Mouse (Mus musculus) midbrain, embryonic 14.5 days (tissue): ENCODE measurements around the gene Lipe. TPM values are rescaled to one million over a fixed set of nuclear protein-coding genes. Genes with fewer than 3 reads are reported as not detected.
A peak's percentile ranks its signal among the peaks of the same experiment; 100 is the strongest.
"Not testable (repeated sequence)": the region's sequence is repeated elsewhere in the genome, so short reads cannot be mapped to it uniquely, and the experiment has no call there.

ENCODE experiments used
- ATAC-seq: fragments of 200-750 bp; cut with Nextera tagmentation; 2 replicates; pipeline ENCODE4 v1.8.0; 2017; ENCODE audit warnings: moderate number of reproducible peaks, moderate library complexity; ENCODE audit not compliant: low FRiP score, low TSS enrichment
- DNase-seq: peaks from one replicate; pipeline ENCODE4 v3.0.0-alpha.2; 2015
- H3K27ac ChIP-seq: fragments of 300-500 bp; sonication (generic); replicated peaks from 2 replicates; pipeline ENCODE4 v1.5.1; 2014; ENCODE audit warnings: mild to moderate bottlenecking, low read depth, low read length, moderate library complexity
- H3K27me3 ChIP-seq: fragments of 300-500 bp; sonication (generic); 2 replicates; pipeline ENCODE4 v1.6.1; 2014; ENCODE audit warnings: low read length, control low read depth, mixed read lengths; ENCODE audit not compliant: control insufficient read depth, insufficient read depth
- H3K36me3 ChIP-seq: fragments of 300-500 bp; sonication (generic); 2 replicates; pipeline ENCODE4 v1.6.1; 2014; ENCODE audit warnings: low read length, control low read depth; ENCODE audit not compliant: control insufficient read depth, insufficient read depth
- H3K4me1 ChIP-seq: fragments of 300-500 bp; sonication (generic); 2 replicates; pipeline ENCODE4 v1.6.1; 2014; ENCODE audit warnings: mild to moderate bottlenecking, antibody characterized with exemption, low read length, control low read depth; ENCODE audit not compliant: control insufficient read depth, insufficient read depth
- H3K4me2 ChIP-seq: fragments of 300-500 bp; sonication (generic); 2 replicates; pipeline ENCODE4 v1.6.1; 2014; ENCODE audit warnings: mild to moderate bottlenecking, low read length, moderate library complexity
- H3K4me3 ChIP-seq: fragments of 300-500 bp; sonication (generic); replicated peaks from 2 replicates; pipeline ENCODE4 v1.5.1; 2014; ENCODE audit warnings: low read depth, low read length
- H3K9ac ChIP-seq: fragments of 300-500 bp; sonication (generic); replicated peaks from 2 replicates; pipeline ENCODE4 v1.6.1; 2014; ENCODE audit warnings: mild to moderate bottlenecking, low read length, moderate library complexity
- H3K9me3 ChIP-seq: fragments of 300-500 bp; sonication (generic); 2 replicates; pipeline ENCODE4 v1.6.1; 2016; ENCODE audit warnings: low read length, control low read depth, mixed read lengths; ENCODE audit not compliant: control insufficient read depth
- WGBS: fragments of 180-500 bp; shearing (Covaris S2); extraction: QIAGEN DNeasy Blood & Tissue Kit; methylation state at CpG from one replicate; pipeline ENCODE4 v1.1.7; 2014; 5-methylcytosine and 5-hydroxymethylcytosine counted together
- polyA plus RNA-seq: library from polyadenylated mRNA; unstranded; fragments of >200 nt; fragmentation: Nextera tagmentation; extraction: Ambion mirVana; gene quantifications from 2 replicates; pipeline ENCODE4 v1.2.1, GENCODE M21; 2014

Gene Lipe
- polyA plus RNA-seq, 1 experiment from 2014 or later, result 3.8 TPM

- Histone ChIP-seq H3K4me2 (no peak overlapping the region), H3K27me3 (no peaks in the 10 kb centered on the region), H3K27ac (no peak overlapping the region), H3K4me3 (no peak overlapping the region), H3K9ac (no peak overlapping the region), H3K9me3 (no peaks in the 10 kb centered on the region), H3K36me3 (no peaks in the 10 kb centered on the region), H3K4me1 (no peaks in the 10 kb centered on the region)
- DNase-seq (no peak), ATAC-seq (no peak)
- WGBS, result 90% methylated on average over 7 of the region's 7 CpGs
These were observed 8.0 kb upstream of the Lipe start for GRCm38 (mm10) chr7:25406468-25406867.

GRCm38 (mm10) chr7:25402671-25403101 is 4.2 kb upstream of the Lipe start:
- Histone ChIP-seq H3K36me3 (no peaks in the 10 kb centered on the region), H3K9me3 (no peaks in the 10 kb centered on the region), H3K9ac (no peak overlapping the region), H3K4me3 (no peak overlapping the region), H3K4me2 (no peak overlapping the region), H3K4me1 (no peaks in the 10 kb centered on the region), H3K27ac (no peak overlapping the region), H3K27me3 (no peaks in the 10 kb centered on the region)
- ATAC-seq (no peak), DNase-seq (peak; percentile 49)
- WGBS, result 0% methylated on average over 2 of the region's 2 CpGs

GRCm38 (mm10) chr7:25401986-25402385 is 3.5 kb upstream of the Lipe start:
- no peak overlapping the region for H3K27ac ChIP-seq
- DNase-seq (no peak), ATAC-seq (no peak)
- no peak overlapping the region for H3K4me3 ChIP-seq
- no peak overlapping the region for H3K4me2 ChIP-seq
- H3K36me3 ChIP-seq, result no peaks in the 10 kb centered on the region
- no peaks in the 10 kb centered on the region for H3K27me3 ChIP-seq
- no peaks in the 10 kb centered on the region for H3K9me3 ChIP-seq
- no peak overlapping the region for H3K9ac ChIP-seq
- WGBS, result 28% methylated on average over 5 of the region's 5 CpGs
- no peaks in the 10 kb centered on the region for H3K4me1 ChIP-seq

DNA sequence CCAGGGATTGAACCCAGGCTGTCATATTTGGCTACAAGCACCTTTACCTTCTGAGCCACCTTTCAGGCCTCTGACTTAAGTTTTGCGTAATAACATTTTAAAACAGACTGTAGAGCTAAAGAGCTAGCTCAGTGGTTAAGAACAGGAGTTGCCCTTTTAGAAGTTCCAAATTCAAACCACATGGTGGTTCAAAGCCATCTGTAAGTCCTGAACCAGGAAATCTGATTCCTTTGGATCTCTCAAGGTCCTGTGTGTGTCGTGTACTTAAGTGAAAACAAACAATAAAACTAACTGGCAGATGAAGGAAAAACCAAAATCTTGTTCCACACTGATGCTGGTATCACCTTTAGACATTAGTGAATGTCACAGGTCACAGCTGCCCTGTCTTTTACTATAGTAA is 3.0 kb upstream of the Lipe start:
- WGBS, result 75% methylated on average over 2 of the region's 2 CpGs
- no peaks in the 10 kb centered on the region for H3K9me3 ChIP-seq
- no peak overlapping the region for H3K4me3 ChIP-seq
- ATAC-seq, result no peak
- H3K27ac ChIP-seq, result no peak overlapping the region
- H3K4me2 ChIP-seq, result no peak overlapping the region
- no peaks in the 10 kb centered on the region for H3K27me3 ChIP-seq
- no peaks in the 10 kb centered on the region for H3K36me3 ChIP-seq
- H3K9ac ChIP-seq, result no peak overlapping the region
- no peaks in the 10 kb centered on the region for H3K4me1 ChIP-seq
- DNase-seq, result no peak

DNA sequence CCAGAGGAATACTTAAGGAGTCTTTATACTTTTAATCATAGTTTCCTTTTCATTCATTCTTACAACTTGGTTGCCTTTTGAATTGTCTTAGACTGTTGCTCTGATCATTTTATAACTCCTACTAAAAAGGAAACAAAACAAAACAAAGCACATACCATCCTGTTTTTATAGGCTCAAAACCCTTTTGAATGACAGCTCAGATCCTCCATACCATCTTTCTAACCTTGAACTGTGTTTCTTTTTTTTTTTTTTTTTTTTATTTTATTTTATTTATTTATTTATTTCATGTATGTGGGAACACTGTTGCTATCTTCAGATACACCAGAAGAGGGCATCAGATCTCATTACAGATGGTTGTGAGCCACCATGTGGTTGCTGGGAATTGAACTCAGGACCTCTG is 518 bp upstream of the Lipe start:
- not testable (repeated sequence) for H3K4me3 ChIP-seq, DNase-seq, H3K4me2 ChIP-seq, ATAC-seq, H3K27me3 ChIP-seq, H3K9me3 ChIP-seq, H3K27ac ChIP-seq, H3K36me3 ChIP-seq, H3K4me1 ChIP-seq, H3K9ac ChIP-seq

GRCm38 (mm10) chr7:25396621-25397020 is 1.9 kb downstream of the Lipe start:
- H3K27me3 ChIP-seq, result no peaks in the 10 kb centered on the region
- ATAC-seq, result no peak
- WGBS, result 90% methylated on average over 14 of the region's 14 CpGs
- no peaks in the 10 kb centered on the region for H3K36me3 ChIP-seq
- no peak for DNase-seq
- H3K4me1 ChIP-seq, result peaks cover 20% of the 10 kb centered on the region
- no peak overlapping the region for H3K9ac ChIP-seq
- no peaks in the 10 kb centered on the region for H3K9me3 ChIP-seq
- peak overlapping the region; percentile 66; the same call in 1 of the 2 replicates for H3K4me3 ChIP-seq
- peak overlapping the region; percentile 81 for H3K4me2 ChIP-seq
- H3K27ac ChIP-seq, result no peak overlapping the region

DNA sequence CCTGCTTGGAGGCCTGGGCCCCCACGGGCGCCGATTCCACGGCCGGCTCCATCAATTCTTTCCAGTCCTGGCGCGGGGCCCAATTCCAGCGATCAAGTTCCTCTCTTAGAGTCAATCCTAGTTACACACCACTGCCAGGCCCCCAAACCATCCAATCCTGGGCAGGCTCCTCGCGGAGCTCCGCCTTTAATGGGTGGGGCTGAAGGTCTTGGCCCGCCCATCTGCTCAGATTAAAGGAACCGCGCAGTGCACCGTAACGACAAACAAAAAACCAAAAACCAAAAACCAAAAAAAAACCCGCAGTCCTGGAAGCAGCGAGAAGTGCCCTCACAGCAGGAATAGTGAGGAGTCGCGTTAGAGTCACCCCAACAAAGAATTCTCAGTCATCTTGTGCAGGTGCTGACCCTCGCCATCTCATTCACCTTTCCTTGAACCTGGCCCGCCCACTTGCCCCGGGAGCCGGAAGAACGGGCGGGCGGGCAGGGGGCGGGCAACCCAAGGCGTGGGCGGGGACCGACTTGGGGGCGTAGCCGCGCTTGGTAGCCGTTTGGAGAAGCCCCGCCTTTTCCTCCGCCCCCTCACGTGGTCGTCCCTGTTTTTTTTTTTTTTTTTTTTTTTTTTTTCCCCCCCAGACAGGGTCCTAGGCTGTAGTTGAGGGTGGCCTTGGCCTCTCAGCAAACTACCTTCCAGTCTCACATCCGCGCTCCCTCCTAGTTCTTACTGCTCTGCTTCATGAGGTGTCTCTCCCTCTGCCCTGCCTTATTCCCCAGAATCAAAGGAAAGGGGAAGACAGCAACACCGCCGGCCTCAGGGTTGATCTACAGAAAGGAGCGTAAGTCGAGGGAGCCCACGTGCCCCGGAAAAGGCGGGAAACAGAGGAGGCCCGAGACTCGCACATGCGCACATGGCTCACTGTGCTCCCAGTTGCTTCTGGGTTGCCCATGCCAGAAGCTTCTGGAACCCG is 2.7 kb downstream of the Lipe start:
- Histone ChIP-seq H3K4me1 (peaks cover 20% of the 10 kb centered on the region), H3K9ac (peak overlapping the region; percentile 72), H3K36me3 (no peaks in the 10 kb centered on the region), H3K9me3 (no peaks in the 10 kb centered on the region), H3K27me3 (no peaks in the 10 kb centered on the region), H3K4me2 (peak overlapping the region; percentile 81), H3K27ac (peak overlapping the region; percentile 71), H3K4me3 (peak overlapping the region; percentile 66)
- DNase-seq (peak; percentile 96), ATAC-seq (peak; percentile 97)
- WGBS, result 5% methylated on average over 51 of the region's 52 CpGs

GRCm38 (mm10) chr7:25395186-25395557 is 3.3 kb downstream of the Lipe start:
- ATAC-seq (peak; percentile 57), DNase-seq (no peak)
- Histone ChIP-seq H3K4me1 (peaks cover 23% of the 10 kb centered on the region), H3K36me3 (0 out of 2 replicates have a peak, but pooled peaks cover under 1% of the 10 kb centered on the region), H3K9me3 (no peaks in the 10 kb centered on the region), H3K9ac (peak overlapping the region; percentile 72), H3K27me3 (no peaks in the 10 kb centered on the region), H3K27ac (peak overlapping the region; percentile 55), H3K4me3 (peak overlapping the region; percentile 66), H3K4me2 (peak overlapping the region; percentile 81)
- under 1% methylated on average over 22 of the region's 22 CpGs for WGBS

- H3K4me1 ChIP-seq, result peaks cover 27% of the 10 kb centered on the region
- WGBS, result 20% methylated on average over 7 of the region's 7 CpGs
- DNase-seq (peak; percentile 40), ATAC-seq (no peak)
- no peaks in the 10 kb centered on the region for H3K9me3 ChIP-seq
- H3K9ac ChIP-seq, result peak overlapping the region; percentile 72
- H3K4me3 ChIP-seq, result peak overlapping the region; percentile 66
- 0 out of 2 replicates have a peak, but pooled peaks cover 2% of the 10 kb centered on the region for H3K36me3 ChIP-seq
- H3K27ac ChIP-seq, result no peak overlapping the region; the same call in 1 of the 2 replicates
- no peaks in the 10 kb centered on the region for H3K27me3 ChIP-seq
- peak overlapping the region; percentile 81 for H3K4me2 ChIP-seq
These were observed 3.8 kb downstream of the Lipe start for GRCm38 (mm10) chr7:25394754-25395153.
